10 mouse cellular contexts compared by ENCODE assay signal in the genomic region with DNA sequence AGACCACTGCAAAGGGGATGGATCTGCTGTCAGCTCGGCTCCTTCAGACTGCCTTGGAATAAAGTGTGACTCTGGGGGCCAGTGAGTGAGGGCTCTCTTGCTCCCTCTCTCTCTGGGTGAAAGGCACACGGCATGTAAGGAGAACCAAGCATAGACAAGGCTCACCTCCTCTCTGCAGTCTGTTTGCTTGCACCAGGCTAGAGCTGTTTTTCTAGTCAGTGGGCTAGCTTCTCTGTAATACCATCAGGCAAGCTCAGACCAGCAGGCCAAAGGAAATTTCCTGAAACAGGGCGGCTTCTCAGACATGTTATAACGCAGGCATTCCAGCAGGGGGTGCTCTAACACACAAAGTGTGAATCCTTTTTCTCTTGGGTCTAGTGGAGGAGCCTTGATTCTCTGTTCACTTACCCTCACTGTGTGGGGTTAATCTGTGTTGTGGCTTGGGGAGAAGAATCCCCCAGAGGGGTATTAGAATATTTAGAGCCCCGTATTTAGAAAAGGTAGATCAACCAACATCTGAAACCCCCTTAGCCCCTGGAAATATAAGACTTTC. TPM values are rescaled to one million over a fixed set of nuclear protein-coding genes. Genes with fewer than 3 reads are reported as not detected.
DNase-seq lines count a peak whose midpoint lies in the region; ATAC-seq and TF ChIP-seq lines count a peak whose summit lies in the region.
"Had no signal": no experiment of that assay in that cellular context is flagged by ENCODE, and none has a peak within 500 bp of the region (broad histone marks: within the 10 kb centered on the region; RNA-seq: fewer than 3 reads in every experiment).

No protein-coding gene starts in this region.

- H3K4me1 ChIP-seq in kidney, adult 2 months (ENCODE audit: control insufficient read depth, insufficient read depth, low read length), result no peaks in the 10 kb centered on the region
- no peaks in the 10 kb centered on the region for H3K4me1 ChIP-seq in limb, embryonic 11.5 days (ENCODE audit: control insufficient read depth, insufficient read depth, low read length)
- H3K4me1 ChIP-seq in neural tube, embryonic 11.5 days (ENCODE audit: control insufficient read depth, insufficient read depth, low read length), result no peaks in the 10 kb centered on the region
- H3K4me1 ChIP-seq: embryonic facial prominence, embryonic 15.5 days had no signal

- no peaks in the 10 kb centered on the region for H3K27me3 ChIP-seq in kidney, adult 2 months (replicated peaks; ENCODE audit: control insufficient read depth, insufficient read depth, low read length)
- no peaks in the 10 kb centered on the region for H3K27me3 ChIP-seq in limb, embryonic 11.5 days (ENCODE audit: control insufficient read depth, insufficient read depth, low read length)
- no peaks in the 10 kb centered on the region for H3K27me3 ChIP-seq in neural tube, embryonic 11.5 days (ENCODE audit: control insufficient read depth, insufficient read depth, low read length)
- H3K27me3 ChIP-seq: embryonic facial prominence, embryonic 15.5 days had no signal

- no peak overlapping the region for H3K9ac ChIP-seq in limb, embryonic 11.5 days (ENCODE audit: low read length)
- no peak overlapping the region for H3K9ac ChIP-seq in neural tube, embryonic 11.5 days (ENCODE audit: low read length)
- H3K9ac ChIP-seq: embryonic facial prominence, embryonic 15.5 days had no signal

- DNase-seq in urinary bladder, postnatal 14 days (ENCODE audit: low spot score), result peak; percentile 63
- DNase-seq in urinary bladder, postnatal 10 days (ENCODE audit: low spot score), result no peak
- peak; percentile 85 for DNase-seq in cerebellum, adult 18-20 months
- peak; percentile 54 for DNase-seq in kidney, adult 2 months
- peak; percentile 86 for DNase-seq in limb, embryonic 11.5 days (ENCODE audit: low spot score)
- DNase-seq in neural tube, embryonic 11.5 days (ENCODE audit: low spot score), result peak; percentile 64
- DNase-seq in thymus, postnatal 0 days (ENCODE audit: low spot score), result peak; percentile 54

- H3K36me3 ChIP-seq in kidney, adult 2 months (ENCODE audit: control insufficient read depth, insufficient read depth, low read length), result no peaks in the 10 kb centered on the region
- no peaks in the 10 kb centered on the region for H3K36me3 ChIP-seq in limb, embryonic 11.5 days (ENCODE audit: control insufficient read depth, insufficient read depth, low read length)
- H3K36me3 ChIP-seq in neural tube, embryonic 11.5 days (ENCODE audit: control insufficient read depth, insufficient read depth, low read length), result no peaks in the 10 kb centered on the region
- H3K36me3 ChIP-seq: embryonic facial prominence, embryonic 15.5 days had no signal

- no peak for TF ChIP-seq POLR2A in kidney, adult 2 months (IDR thresholded peaks at IDR 0.05; ENCODE audit: low read depth, low read length)

- H3K27ac ChIP-seq in kidney, adult 2 months (ENCODE audit: insufficient read depth, low read depth, low read length), result no peak overlapping the region
- H3K27ac ChIP-seq in limb, embryonic 11.5 days (replicated peaks; ENCODE audit: low read depth, low read length), result no peak overlapping the region
- H3K27ac ChIP-seq in neural tube, embryonic 11.5 days (ENCODE audit: low read depth, low read length), result no peak overlapping the region
- H3K27ac ChIP-seq: embryonic facial prominence, embryonic 15.5 days had no signal

- H3K4me3 ChIP-seq in kidney, adult 2 months (ENCODE audit: insufficient read depth, low read depth, low read length), result no peak overlapping the region
- H3K4me3 ChIP-seq in limb, embryonic 11.5 days (ENCODE audit: low read depth, low read length), result no peak overlapping the region
- H3K4me3 ChIP-seq in neural tube, embryonic 11.5 days (ENCODE audit: low read depth, low read length), result no peak overlapping the region
- H3K4me3 ChIP-seq: embryonic facial prominence, embryonic 15.5 days; myocyte had no signal

- 38% methylated on average over 5 of the region's 5 CpGs for WGBS in kidney, adult 2 months
- WGBS in limb, embryonic 11.5 days, result 26% methylated on average over 5 of the region's 5 CpGs
- 30% methylated on average over 5 of the region's 5 CpGs for WGBS in neural tube, embryonic 11.5 days

- H3K9me3 ChIP-seq in limb, embryonic 11.5 days (ENCODE audit: control insufficient read depth, low read length), result no peaks in the 10 kb centered on the region
- H3K9me3 ChIP-seq in neural tube, embryonic 11.5 days (ENCODE audit: control insufficient read depth, low read length), result no peaks in the 10 kb centered on the region
- H3K9me3 ChIP-seq: embryonic facial prominence, embryonic 15.5 days had no signal

- TF ChIP-seq CTCF in kidney, adult 2 months (conservative IDR thresholded peaks at IDR 0.05; ENCODE audit: insufficient read depth, insufficient read length, low read depth, low read length), result peak; percentile 78

- peak; percentile 80 for ATAC-seq in frontal cortex, adult (ENCODE audit: low TSS enrichment)
- ATAC-seq in limb, embryonic 11.5 days (ENCODE audit: insufficient number of reproducible peaks, low FRiP score, low TSS enrichment, low read depth), result no peak
- ATAC-seq in neural tube, embryonic 11.5 days (ENCODE audit: insufficient read depth, low FRiP score, low TSS enrichment), result no peak

- no peak overlapping the region for H3K4me2 ChIP-seq in limb, embryonic 11.5 days (ENCODE audit: low read depth, severe bottlenecking)
- H3K4me2 ChIP-seq in neural tube, embryonic 11.5 days (ENCODE audit: low read depth), result no peak overlapping the region
- H3K4me2 ChIP-seq: embryonic facial prominence, embryonic 15.5 days had no signal

RNA-seq across cellular contexts. Expression of a gene that starts 31.7 kb away (rescaled TPM):
- polyA plus RNA-seq in kidney, adult 2 months (2012; rRNA removed), result 0.19 and 0.25 TPM in 2 replicates
- 0.17 and 0.18 TPM in 2 replicates for polyA plus RNA-seq in limb, embryonic 11.5 days (2014; fragmentation: Nextera tagmentation; extraction: Ambion mirVana)
- polyA plus RNA-seq in neural tube, embryonic 11.5 days (2014; fragmentation: Nextera tagmentation; extraction: Ambion mirVana), result 3.8 and 4.4 TPM in 2 replicates
- 0.09 TPM in 2 replicates for polyA plus RNA-seq in thymus, postnatal 0 days (2015; fragmentation: Nextera tagmentation; extraction: Ambion mirVana)
- polyA plus RNA-seq: myocyte had no signal

RNA-seq across cellular contexts. Expression of a gene that starts 42.0 kb away (rescaled TPM):
- 28.2 and 29.6 TPM in 2 replicates for polyA plus RNA-seq in kidney, adult 2 months (2012; rRNA removed)
- 9.9 and 10.6 TPM in 2 replicates for polyA plus RNA-seq in limb, embryonic 11.5 days (2014; fragmentation: Nextera tagmentation; extraction: Ambion mirVana)
- 6.8 and 7.3 TPM in 2 replicates for polyA plus RNA-seq in neural tube, embryonic 11.5 days (2014; fragmentation: Nextera tagmentation; extraction: Ambion mirVana)
- 32.0 and 38.3 TPM in 2 replicates for polyA plus RNA-seq in thymus, postnatal 0 days (2015; fragmentation: Nextera tagmentation; extraction: Ambion mirVana)

RNA-seq across cellular contexts. Expression of a gene that starts 53.9 kb away (rescaled TPM):
- polyA plus RNA-seq in kidney, adult 2 months (2012; rRNA removed), result 12.1 and 13.8 TPM in 2 replicates
- 22.3 and 23.1 TPM in 2 replicates for polyA plus RNA-seq in limb, embryonic 11.5 days (2014; fragmentation: Nextera tagmentation; extraction: Ambion mirVana)
- 22.4 and 23.7 TPM in 2 replicates for polyA plus RNA-seq in neural tube, embryonic 11.5 days (2014; fragmentation: Nextera tagmentation; extraction: Ambion mirVana)
- 9.8 and 10.3 TPM in 2 replicates for polyA plus RNA-seq in thymus, postnatal 0 days (2015; fragmentation: Nextera tagmentation; extraction: Ambion mirVana)

RNA-seq across cellular contexts. Expression of a gene that starts 56.3 kb away (rescaled TPM):
- polyA plus RNA-seq in kidney, adult 2 months (2012; rRNA removed), result 2.1 TPM in 2 replicates
- polyA plus RNA-seq in limb, embryonic 11.5 days (2014; fragmentation: Nextera tagmentation; extraction: Ambion mirVana), result 4.8 and 5.5 TPM in 2 replicates
- 16.6 and 17.6 TPM in 2 replicates for polyA plus RNA-seq in neural tube, embryonic 11.5 days (2014; fragmentation: Nextera tagmentation; extraction: Ambion mirVana)
- 1.1 and 1.5 TPM in 2 replicates for polyA plus RNA-seq in thymus, postnatal 0 days (2015; fragmentation: Nextera tagmentation; extraction: Ambion mirVana)
